Mouse (Mus musculus) ES-Bruce4 (cell line): Measurements from ENCODE around the gene Nrip3.

Experiments
- CTCF ChIP-seq: IDR thresholded peaks from one replicate; pipeline ENCODE4 v1.8.1; 2011; ENCODE audit warnings: low read depth, low read length
- EP300 ChIP-seq: IDR thresholded peaks from 2 replicates; pipeline ENCODE4 v1.6.1; 2011; ENCODE audit warnings: low read depth, low read length; ENCODE audit not compliant: insufficient read depth
- POLR2A ChIP-seq: IDR thresholded peaks from one replicate; pipeline ENCODE4 v1.8.1; 2011; ENCODE audit warnings: low read length; ENCODE audit not compliant: insufficient read depth

GRCm38 (mm10) chr7:109723697-109724096, 58.1 kb downstream of the Nrip3 start, which contains the start of gene BC051019:
- no peak for TF ChIP-seq EP300
- no peak for TF ChIP-seq CTCF
- TF ChIP-seq POLR2A, result no peak
